Mouse (Mus musculus): ENCODE data around the gene Sept6. TPM values are rescaled to one million over a fixed set of nuclear protein-coding genes. Genes with fewer than 3 reads are reported as not detected.

Gene Sept6
- total RNA-seq (2015): 50.1 and 53.5 TPM in 2 replicates
- total RNA-seq (2017): 42.1 and 44.1 TPM in 2 replicates

GRCm38 (mm10) chrX:36991694-36992093 is at the start of gene Sept6:
Gene Sept6 (minus strand): TSS chrX:36991794.
- no peak for ATAC-seq (replicated peaks; ENCODE audit: poor library complexity)

- ATAC-seq (replicated peaks; ENCODE audit: poor library complexity): no peak
These were observed 36.8 kb upstream of the Sept6 start for GRCm38 (mm10) chrX:37028378-37028777.

GRCm38 (mm10) chrX:37023652-37024309 is 32.2 kb upstream of the Sept6 start:
- ATAC-seq (replicated peaks; ENCODE audit: poor library complexity): no peak

- ATAC-seq (replicated peaks; ENCODE audit: poor library complexity): peak; percentile 83
These were observed 31.1 kb upstream of the Sept6 start for GRCm38 (mm10) chrX:37022690-37023089.

GRCm38 (mm10) chrX:37019045-37019444 is 27.5 kb upstream of the Sept6 start:
- no peak for ATAC-seq (replicated peaks; ENCODE audit: poor library complexity)

GRCm38 (mm10) chrX:37018150-37018654 is 26.6 kb upstream of the Sept6 start:
- peak; percentile 37; the same call in 1 of the 2 replicates for ATAC-seq (replicated peaks; ENCODE audit: poor library complexity)

GRCm38 (mm10) chrX:37013870-37014269 is 22.3 kb upstream of the Sept6 start:
- no peak for ATAC-seq (replicated peaks; ENCODE audit: poor library complexity)

GRCm38 (mm10) chrX:36991039-36991438 is 555 bp downstream of the Sept6 start:
- peak; percentile 28; the same call in 1 of the 2 replicates for ATAC-seq (replicated peaks; ENCODE audit: poor library complexity)

- peak; percentile 4; the same call in 1 of the 2 replicates for ATAC-seq (replicated peaks; ENCODE audit: poor library complexity)
These were observed 1.7 kb downstream of the Sept6 start for GRCm38 (mm10) chrX:36989752-36990404.

- peak; percentile 85 for ATAC-seq (replicated peaks; ENCODE audit: poor library complexity)
These were observed 2.3 kb downstream of the Sept6 start for GRCm38 (mm10) chrX:36989234-36989751.

GRCm38 (mm10) chrX:36988754-36989153 is 2.8 kb downstream of the Sept6 start:
- peak; percentile 30 for ATAC-seq (replicated peaks; ENCODE audit: poor library complexity)

- no peak for ATAC-seq (replicated peaks; ENCODE audit: poor library complexity)
These were observed 3.7 kb downstream of the Sept6 start for GRCm38 (mm10) chrX:36987851-36988250.

GRCm38 (mm10) chrX:36985041-36985440 is 6.6 kb downstream of the Sept6 start:
- no peak for ATAC-seq (replicated peaks; ENCODE audit: poor library complexity)

- ATAC-seq (replicated peaks; ENCODE audit: poor library complexity): peak; percentile 26; the same call in 1 of the 2 replicates
These were observed 7.8 kb downstream of the Sept6 start for GRCm38 (mm10) chrX:36983654-36984311.

- peak; percentile 58 for ATAC-seq (replicated peaks; ENCODE audit: poor library complexity)
These were observed 8.5 kb downstream of the Sept6 start for GRCm38 (mm10) chrX:36982892-36983653.

GRCm38 (mm10) chrX:36980563-36981187 is 10.9 kb downstream of the Sept6 start:
- ATAC-seq (replicated peaks; ENCODE audit: poor library complexity): peak; percentile 34; the same call in 1 of the 2 replicates

GRCm38 (mm10) chrX:36977863-36978262 is 13.7 kb downstream of the Sept6 start:
- peak; percentile 35 for ATAC-seq (replicated peaks; ENCODE audit: poor library complexity)

- ATAC-seq (replicated peaks; ENCODE audit: poor library complexity): no peak
These were observed 14.6 kb downstream of the Sept6 start for GRCm38 (mm10) chrX:36976980-36977379.

- ATAC-seq (replicated peaks; ENCODE audit: poor library complexity): no peak
These were observed 15.3 kb downstream of the Sept6 start for GRCm38 (mm10) chrX:36976272-36976671.

- ATAC-seq (replicated peaks; ENCODE audit: poor library complexity): no peak
These were observed 16.7 kb downstream of the Sept6 start for GRCm38 (mm10) chrX:36974905-36975304.
